Mouse (Mus musculus) forebrain, embryonic 12.5 days (tissue): ENCODE results near the gene Arfgap1. TPM values are rescaled to one million over a fixed set of nuclear protein-coding genes. Genes with fewer than 3 reads are reported as not detected.

Experiments
- ATAC-seq: fragments of 200-750 bp; cut with Nextera tagmentation; 2 replicates; pipeline ENCODE4 v1.8.0; 2017; ENCODE audit warnings: moderate TSS enrichment; ENCODE audit not compliant: low FRiP score
- H3K27ac ChIP-seq: fragments of 300-500 bp; sonication (generic); 2 replicates; pipeline ENCODE4 v1.5.1; 2016; ENCODE audit warnings: mild to moderate bottlenecking
- H3K27me3 ChIP-seq: fragments of 300-500 bp; sonication (generic); 2 replicates; pipeline ENCODE4 v1.6.1; 2016; ENCODE audit warnings: mild to moderate bottlenecking
- H3K36me3 ChIP-seq: fragments of 300-500 bp; sonication (generic); replicated peaks from 2 replicates; pipeline ENCODE4 v1.6.1; 2016; ENCODE audit warnings: mild to moderate bottlenecking
- H3K4me1 ChIP-seq: fragments of 300-500 bp; sonication (generic); 2 replicates; pipeline ENCODE4 v1.6.1; 2016
- H3K4me2 ChIP-seq: fragments of 300-500 bp; sonication (generic); 2 replicates; pipeline ENCODE4 v1.6.1; 2016; ENCODE audit warnings: mild to moderate bottlenecking, moderate library complexity
- H3K4me3 ChIP-seq: fragments of 300-500 bp; sonication (generic); replicated peaks from 2 replicates; pipeline ENCODE4 v1.5.1; 2016; ENCODE audit warnings: mild to moderate bottlenecking
- H3K9ac ChIP-seq: fragments of 300-500 bp; sonication (generic); 2 replicates; pipeline ENCODE4 v1.6.1; 2016; ENCODE audit warnings: mild to moderate bottlenecking
- H3K9me3 ChIP-seq: fragments of 300-500 bp; sonication (generic); 2 replicates; pipeline ENCODE4 v1.6.1; 2016
- WGBS: fragments of 180-500 bp; shearing (Covaris S2); methylation state at CpG from one replicate; pipeline ENCODE4 v1.1.7; 2016; 5-methylcytosine and 5-hydroxymethylcytosine counted together
- polyA plus RNA-seq: library from polyadenylated mRNA; unstranded; fragments of >200 nt; fragmentation: Nextera tagmentation; extraction: Ambion mirVana; gene quantifications from 2 replicates; pipeline ENCODE4 v1.2.1, GENCODE M21; 2016

Gene Arfgap1
- polyA plus RNA-seq, 1 experiment from 2014 or later: 87.7 TPM

GRCm38 (mm10) chr2:180988347-180988913, 21.4 kb downstream of the Arfgap1 start:
- ATAC-seq: no peak
- 66% methylated on average over 3 of the region's 3 CpGs for WGBS
- H3K36me3 ChIP-seq: peaks cover 2% of the 10 kb centered on the region; the same call in 1 of the 2 replicates
- no peaks in the 10 kb centered on the region for H3K9me3 ChIP-seq
- H3K4me3 ChIP-seq: no peak overlapping the region
- no peak overlapping the region for H3K27ac ChIP-seq
- no peak overlapping the region for H3K9ac ChIP-seq
- no peaks in the 10 kb centered on the region for H3K27me3 ChIP-seq
- no peak overlapping the region for H3K4me2 ChIP-seq
- peaks cover 9% of the 10 kb centered on the region for H3K4me1 ChIP-seq

- 76% methylated on average over 1 of the region's 1 CpGs for WGBS
Measured at GRCm38 (mm10) chr2:180988948-180989347, 21.9 kb downstream of the Arfgap1 start.

GRCm38 (mm10) chr2:180990347-180990746, 23.3 kb downstream of the Arfgap1 start:
- Histone ChIP-seq H3K36me3 (no peaks in the 10 kb centered on the region), H3K4me2 (no peak overlapping the region), H3K9ac (no peak overlapping the region), H3K9me3 (no peaks in the 10 kb centered on the region), H3K27me3 (no peaks in the 10 kb centered on the region), H3K4me3 (no peak overlapping the region), H3K4me1 (peaks cover 9% of the 10 kb centered on the region), H3K27ac (0 out of 2 replicates have a peak overlapping the region, but pooled peaks have one; percentile 3)
- ATAC-seq: no peak
- 63% methylated on average over 4 of the region's 4 CpGs for WGBS

More at GRCm38 (mm10) chr2:180988948-180989347, 21.9 kb downstream of the Arfgap1 start:
- peaks cover 2% of the 10 kb centered on the region; the same call in 1 of the 2 replicates for H3K36me3 ChIP-seq
- ATAC-seq: no peak
- no peak overlapping the region for H3K4me3 ChIP-seq
- no peaks in the 10 kb centered on the region for H3K9me3 ChIP-seq
- H3K27me3 ChIP-seq: no peaks in the 10 kb centered on the region
- no peak overlapping the region for H3K27ac ChIP-seq
- peaks cover 9% of the 10 kb centered on the region for H3K4me1 ChIP-seq
- no peak overlapping the region for H3K4me2 ChIP-seq
- no peak overlapping the region for H3K9ac ChIP-seq

GRCm38 (mm10) chr2:180994360-180994759, 27.3 kb downstream of the Arfgap1 start:
- H3K27me3 ChIP-seq: no peaks in the 10 kb centered on the region
- ATAC-seq: no peak
- 79% methylated on average over 2 of the region's 2 CpGs for WGBS
- no peak overlapping the region for H3K27ac ChIP-seq
- no peaks in the 10 kb centered on the region for H3K36me3 ChIP-seq
- H3K4me1 ChIP-seq: peaks cover 3% of the 10 kb centered on the region; the same call in 1 of the 2 replicates
- no peak overlapping the region for H3K4me2 ChIP-seq
- no peak overlapping the region for H3K9ac ChIP-seq
- no peaks in the 10 kb centered on the region for H3K9me3 ChIP-seq
- no peak overlapping the region for H3K4me3 ChIP-seq

- no peaks in the 10 kb centered on the region for H3K9me3 ChIP-seq
- no peaks in the 10 kb centered on the region for H3K36me3 ChIP-seq
- H3K9ac ChIP-seq: no peak overlapping the region
- H3K27me3 ChIP-seq: no peaks in the 10 kb centered on the region
- no peak overlapping the region for H3K4me3 ChIP-seq
- 87% methylated on average over 4 of the region's 4 CpGs for WGBS
- peaks cover 3% of the 10 kb centered on the region; the same call in 1 of the 2 replicates for H3K4me1 ChIP-seq
- H3K4me2 ChIP-seq: no peak overlapping the region
- ATAC-seq: no peak
- no peak overlapping the region for H3K27ac ChIP-seq
Measured at GRCm38 (mm10) chr2:180995457-180995856, 28.4 kb downstream of the Arfgap1 start.

- no peaks in the 10 kb centered on the region for H3K27me3 ChIP-seq
- H3K27ac ChIP-seq: no peak overlapping the region
- no peaks in the 10 kb centered on the region for H3K36me3 ChIP-seq
- H3K4me1 ChIP-seq: peaks cover 3% of the 10 kb centered on the region; the same call in 1 of the 2 replicates
- peak; percentile 51 for ATAC-seq
- no peak overlapping the region for H3K4me2 ChIP-seq
- 11% methylated on average over 5 of the region's 5 CpGs for WGBS
- no peak overlapping the region for H3K9ac ChIP-seq
- H3K9me3 ChIP-seq: no peaks in the 10 kb centered on the region
- H3K4me3 ChIP-seq: no peak overlapping the region
Measured at GRCm38 (mm10) chr2:180996436-180996835, 29.4 kb downstream of the Arfgap1 start.

GRCm38 (mm10) chr2:180996905-180997304, 29.9 kb downstream of the Arfgap1 start:
- H3K9me3 ChIP-seq: no peaks in the 10 kb centered on the region
- no peaks in the 10 kb centered on the region for H3K36me3 ChIP-seq
- WGBS: 77% methylated on average over 3 of the region's 3 CpGs
- no peak overlapping the region for H3K9ac ChIP-seq
- no peaks in the 10 kb centered on the region for H3K27me3 ChIP-seq
- no peak overlapping the region for H3K4me3 ChIP-seq
- H3K4me1 ChIP-seq: peaks cover 3% of the 10 kb centered on the region; the same call in 1 of the 2 replicates
- 0 out of 2 replicates have a peak, but pooled peaks have one; percentile 6 for ATAC-seq
- H3K27ac ChIP-seq: no peak overlapping the region
- no peak overlapping the region for H3K4me2 ChIP-seq

GRCm38 (mm10) chr2:181007054-181007453, 40.0 kb downstream of the Arfgap1 start:
- H3K36me3 ChIP-seq: no peaks in the 10 kb centered on the region
- WGBS: 69% methylated on average over 4 of the region's 4 CpGs

GRCm38 (mm10) chr2:181008339-181008738, 41.3 kb downstream of the Arfgap1 start:
- no peak overlapping the region for H3K4me2 ChIP-seq
- WGBS: 72% methylated on average over 5 of the region's 5 CpGs
- H3K4me3 ChIP-seq: no peak overlapping the region

More at GRCm38 (mm10) chr2:181007054-181007453, 40.0 kb downstream of the Arfgap1 start:
- no peak overlapping the region for H3K4me3 ChIP-seq
- H3K4me1 ChIP-seq: no peaks in the 10 kb centered on the region
- no peak overlapping the region for H3K27ac ChIP-seq
- no peaks in the 10 kb centered on the region for H3K27me3 ChIP-seq
- H3K9me3 ChIP-seq: no peaks in the 10 kb centered on the region
- ATAC-seq: no peak
- H3K9ac ChIP-seq: no peak overlapping the region
- no peak overlapping the region for H3K4me2 ChIP-seq

GRCm38 (mm10) chr2:181031406-181031934, 64.4 kb downstream of the Arfgap1 start:
- 84% methylated on average over 11 of the region's 11 CpGs for WGBS
- H3K27ac ChIP-seq: no peak overlapping the region
- H3K36me3 ChIP-seq: 0 out of 2 replicates have a peak, but pooled peaks cover 7% of the 10 kb centered on the region
- no peaks in the 10 kb centered on the region for H3K9me3 ChIP-seq
- H3K4me3 ChIP-seq: no peak overlapping the region
- no peaks in the 10 kb centered on the region for H3K27me3 ChIP-seq
- no peaks in the 10 kb centered on the region; the same call in 1 of the 2 replicates for H3K4me1 ChIP-seq
- ATAC-seq: no peak
- H3K9ac ChIP-seq: no peak overlapping the region
- H3K4me2 ChIP-seq: no peak overlapping the region

More at GRCm38 (mm10) chr2:181008339-181008738, 41.3 kb downstream of the Arfgap1 start:
- H3K9me3 ChIP-seq: no peaks in the 10 kb centered on the region
- H3K9ac ChIP-seq: no peak overlapping the region
- no peaks in the 10 kb centered on the region for H3K36me3 ChIP-seq
- no peak overlapping the region for H3K27ac ChIP-seq
- H3K27me3 ChIP-seq: no peaks in the 10 kb centered on the region
- no peak for ATAC-seq
- H3K4me1 ChIP-seq: no peaks in the 10 kb centered on the region
